Mouse (Mus musculus): ENCODE results near the gene Trnt1. TPM values are rescaled to one million over a fixed set of nuclear protein-coding genes. Genes with fewer than 3 reads are reported as not detected.
A peak's percentile ranks its signal among the peaks of the same experiment; 100 is the strongest.

The Trnt1 gene
- polyA plus RNA-seq, 1 experiment = 19.1 TPM

GRCm38 (mm10) chr6:106800227-106800557 is 31.3 kb downstream of the Trnt1 start:
- Histone ChIP-seq H3K36me3 (ENCODE audit: control insufficient read depth, insufficient read depth, low read length) (no peaks in the 10 kb centered on the region), H3K4me3 (ENCODE audit: control insufficient read depth, low read depth, low read length) (peak overlapping the region; percentile 96), H3K4me1 (ENCODE audit: control insufficient read depth, insufficient read depth, low read length) (peaks cover 2% of the 10 kb centered on the region; the same call in 1 of the 2 replicates), H3K27me3 (ENCODE audit: control insufficient read depth, insufficient read depth, low read length) (no peaks in the 10 kb centered on the region), H3K27ac (ENCODE audit: control insufficient read depth, insufficient read depth, low read depth, low read length) (no peak overlapping the region)
- TF ChIP-seq CTCF (IDR thresholded peaks at IDR 0.05; ENCODE audit: control insufficient read depth, insufficient read depth, insufficient replicate concordance, low read depth, low read length) (no peak), POLR2A (IDR thresholded peaks at IDR 0.05; ENCODE audit: control insufficient read depth, low read depth, low read length) (no peak)

- no peak for TF ChIP-seq POLR2A (IDR thresholded peaks at IDR 0.05; ENCODE audit: control insufficient read depth, low read depth, low read length)
- TF ChIP-seq CTCF (IDR thresholded peaks at IDR 0.05; ENCODE audit: control insufficient read depth, insufficient read depth, insufficient replicate concordance, low read depth, low read length) = no peak
These were observed 36.0 kb downstream of the Trnt1 start for GRCm38 (mm10) chr6:106804904-106805303.

GRCm38 (mm10) chr6:106809161-106809560 is 40.2 kb downstream of the Trnt1 start:
- Histone ChIP-seq H3K36me3 (ENCODE audit: control insufficient read depth, insufficient read depth, low read length) (no peaks in the 10 kb centered on the region), H3K27me3 (ENCODE audit: control insufficient read depth, insufficient read depth, low read length) (no peaks in the 10 kb centered on the region), H3K27ac (ENCODE audit: control insufficient read depth, insufficient read depth, low read depth, low read length) (no peak overlapping the region), H3K4me1 (ENCODE audit: control insufficient read depth, insufficient read depth, low read length) (no peaks in the 10 kb centered on the region), H3K4me3 (ENCODE audit: control insufficient read depth, low read depth, low read length) (no peak overlapping the region)
- no peak for TF ChIP-seq CTCF (IDR thresholded peaks at IDR 0.05; ENCODE audit: control insufficient read depth, insufficient read depth, insufficient replicate concordance, low read depth, low read length)
- no peak for TF ChIP-seq POLR2A (IDR thresholded peaks at IDR 0.05; ENCODE audit: control insufficient read depth, low read depth, low read length)

More at GRCm38 (mm10) chr6:106804904-106805303, 36.0 kb downstream of the Trnt1 start:
- Histone ChIP-seq H3K4me3 (ENCODE audit: control insufficient read depth, low read depth, low read length) (no peak overlapping the region), H3K27me3 (ENCODE audit: control insufficient read depth, insufficient read depth, low read length) (no peaks in the 10 kb centered on the region), H3K27ac (ENCODE audit: control insufficient read depth, insufficient read depth, low read depth, low read length) (no peak overlapping the region), H3K36me3 (ENCODE audit: control insufficient read depth, insufficient read depth, low read length) (no peaks in the 10 kb centered on the region), H3K4me1 (ENCODE audit: control insufficient read depth, insufficient read depth, low read length) (peaks cover 2% of the 10 kb centered on the region; the same call in 1 of the 2 replicates)

GRCm38 (mm10) chr6:106810686-106811085 is 41.8 kb downstream of the Trnt1 start:
- Histone ChIP-seq H3K4me1 (ENCODE audit: control insufficient read depth, insufficient read depth, low read length) (no peaks in the 10 kb centered on the region), H3K36me3 (ENCODE audit: control insufficient read depth, insufficient read depth, low read length) (no peaks in the 10 kb centered on the region), H3K4me3 (ENCODE audit: control insufficient read depth, low read depth, low read length) (no peak overlapping the region), H3K27ac (ENCODE audit: control insufficient read depth, insufficient read depth, low read depth, low read length) (no peak overlapping the region), H3K27me3 (ENCODE audit: control insufficient read depth, insufficient read depth, low read length) (no peaks in the 10 kb centered on the region)
- TF ChIP-seq POLR2A (IDR thresholded peaks at IDR 0.05; ENCODE audit: control insufficient read depth, low read depth, low read length) (no peak), CTCF (IDR thresholded peaks at IDR 0.05; ENCODE audit: control insufficient read depth, insufficient read depth, insufficient replicate concordance, low read depth, low read length) (no peak)

GRCm38 (mm10) chr6:106819246-106819645 is 50.3 kb downstream of the Trnt1 start:
- no peaks in the 10 kb centered on the region for H3K27me3 ChIP-seq (ENCODE audit: control insufficient read depth, insufficient read depth, low read length)
- no peaks in the 10 kb centered on the region for H3K36me3 ChIP-seq (ENCODE audit: control insufficient read depth, insufficient read depth, low read length)
- TF ChIP-seq POLR2A (IDR thresholded peaks at IDR 0.05; ENCODE audit: control insufficient read depth, low read depth, low read length) (no peak), CTCF (IDR thresholded peaks at IDR 0.05; ENCODE audit: control insufficient read depth, insufficient read depth, insufficient replicate concordance, low read depth, low read length) (no peak)
- no peaks in the 10 kb centered on the region for H3K4me1 ChIP-seq (ENCODE audit: control insufficient read depth, insufficient read depth, low read length)
- H3K4me3 ChIP-seq (ENCODE audit: control insufficient read depth, low read depth, low read length) = no peak overlapping the region
- no peak overlapping the region for H3K27ac ChIP-seq (ENCODE audit: control insufficient read depth, insufficient read depth, low read depth, low read length)

- H3K4me3 ChIP-seq (ENCODE audit: control insufficient read depth, low read depth, low read length) = no peak overlapping the region
- H3K27me3 ChIP-seq (ENCODE audit: control insufficient read depth, insufficient read depth, low read length) = no peaks in the 10 kb centered on the region
- H3K27ac ChIP-seq (ENCODE audit: control insufficient read depth, insufficient read depth, low read depth, low read length) = no peak overlapping the region
- H3K4me1 ChIP-seq (ENCODE audit: control insufficient read depth, insufficient read depth, low read length) = no peaks in the 10 kb centered on the region
- no peaks in the 10 kb centered on the region for H3K36me3 ChIP-seq (ENCODE audit: control insufficient read depth, insufficient read depth, low read length)
- TF ChIP-seq POLR2A (IDR thresholded peaks at IDR 0.05; ENCODE audit: control insufficient read depth, low read depth, low read length) (no peak), CTCF (IDR thresholded peaks at IDR 0.05; ENCODE audit: control insufficient read depth, insufficient read depth, insufficient replicate concordance, low read depth, low read length) (no peak)
These were observed 51.0 kb downstream of the Trnt1 start for GRCm38 (mm10) chr6:106819906-106820305.

- no peaks in the 10 kb centered on the region for H3K36me3 ChIP-seq (ENCODE audit: control insufficient read depth, insufficient read depth, low read length)
- no peak overlapping the region for H3K4me3 ChIP-seq (ENCODE audit: control insufficient read depth, low read depth, low read length)
- no peak for TF ChIP-seq CTCF (IDR thresholded peaks at IDR 0.05; ENCODE audit: control insufficient read depth, insufficient read depth, insufficient replicate concordance, low read depth, low read length)
- no peak for TF ChIP-seq POLR2A (IDR thresholded peaks at IDR 0.05; ENCODE audit: control insufficient read depth, low read depth, low read length)
- no peaks in the 10 kb centered on the region for H3K27me3 ChIP-seq (ENCODE audit: control insufficient read depth, insufficient read depth, low read length)
- H3K4me1 ChIP-seq (ENCODE audit: control insufficient read depth, insufficient read depth, low read length) = no peaks in the 10 kb centered on the region
- no peak overlapping the region for H3K27ac ChIP-seq (ENCODE audit: control insufficient read depth, insufficient read depth, low read depth, low read length)
These were observed 51.6 kb downstream of the Trnt1 start for GRCm38 (mm10) chr6:106820566-106820965.

GRCm38 (mm10) chr6:106822329-106822728 is 53.4 kb downstream of the Trnt1 start:
- no peak overlapping the region for H3K27ac ChIP-seq (ENCODE audit: control insufficient read depth, insufficient read depth, low read depth, low read length)
- no peaks in the 10 kb centered on the region for H3K36me3 ChIP-seq (ENCODE audit: control insufficient read depth, insufficient read depth, low read length)
- no peaks in the 10 kb centered on the region for H3K4me1 ChIP-seq (ENCODE audit: control insufficient read depth, insufficient read depth, low read length)
- no peak for TF ChIP-seq CTCF (IDR thresholded peaks at IDR 0.05; ENCODE audit: control insufficient read depth, insufficient read depth, insufficient replicate concordance, low read depth, low read length)
- TF ChIP-seq POLR2A (IDR thresholded peaks at IDR 0.05; ENCODE audit: control insufficient read depth, low read depth, low read length) = no peak
- H3K27me3 ChIP-seq (ENCODE audit: control insufficient read depth, insufficient read depth, low read length) = no peaks in the 10 kb centered on the region
- H3K4me3 ChIP-seq (ENCODE audit: control insufficient read depth, low read depth, low read length) = no peak overlapping the region

Other genes with a start within 250 kb of the Trnt1 start
- 0.22 and 0.24 TPM in 2 replicates for gene Il5ra, start 20.1 kb upstream of the Trnt1 start, polyA plus RNA-seq (2012; rRNA removed)
- gene Crbn, start 31.0 kb downstream of the Trnt1 start, polyA plus RNA-seq (2012; rRNA removed) = 25.1 and 25.4 TPM in 2 replicates